Mouse (Mus musculus): ENCODE data around the gene Cdca4. TPM values are rescaled to one million over a fixed set of nuclear protein-coding genes. Genes with fewer than 3 reads are reported as not detected.
"Not testable (repeated sequence)": the region's sequence is repeated elsewhere in the genome, so short reads cannot be mapped to it uniquely, and the experiment has no call there.

Cdca4 gene
- polyA plus RNA-seq, 1 experiment from 2014 or later: 30.3 TPM

GRCm38 (mm10) chr12:112856338-112856737 lies 27.1 kb upstream of the Cdca4 start:
- no peak overlapping the region for H3K4me2 ChIP-seq
- no peaks in the 10 kb centered on the region for H3K9me3 ChIP-seq (replicated peaks)
- no peaks in the 10 kb centered on the region for H3K36me3 ChIP-seq
- no peaks in the 10 kb centered on the region for H3K4me1 ChIP-seq
- H3K4me3 ChIP-seq (replicated peaks): no peak overlapping the region
- no peak overlapping the region for H3K9ac ChIP-seq (replicated peaks)
- no peak for ATAC-seq (ENCODE audit: low FRiP score)
- WGBS: 77% methylated on average over 3 of the region's 3 CpGs
- H3K27me3 ChIP-seq (replicated peaks): no peaks in the 10 kb centered on the region
- no peak overlapping the region for H3K27ac ChIP-seq (replicated peaks)

- Histone ChIP-seq H3K27ac (replicated peaks) (no peak overlapping the region), H3K9ac (replicated peaks) (no peak overlapping the region), H3K27me3 (replicated peaks) (no peaks in the 10 kb centered on the region), H3K36me3 (no peaks in the 10 kb centered on the region), H3K9me3 (replicated peaks) (no peaks in the 10 kb centered on the region), H3K4me1 (no peaks in the 10 kb centered on the region), H3K4me2 (no peak overlapping the region), H3K4me3 (replicated peaks) (no peak overlapping the region)
- no peak for ATAC-seq (ENCODE audit: low FRiP score)
- 78% methylated on average over 7 of the region's 7 CpGs for WGBS
Observed at GRCm38 (mm10) chr12:112854610-112855333, 25.5 kb upstream of the Cdca4 start.

- ATAC-seq (ENCODE audit: low FRiP score): no peak
- Histone ChIP-seq H3K36me3 (no peaks in the 10 kb centered on the region), H3K4me3 (replicated peaks) (no peak overlapping the region), H3K9ac (replicated peaks) (no peak overlapping the region), H3K4me1 (no peaks in the 10 kb centered on the region), H3K4me2 (no peak overlapping the region), H3K27ac (replicated peaks) (no peak overlapping the region), H3K9me3 (replicated peaks) (no peaks in the 10 kb centered on the region), H3K27me3 (replicated peaks) (no peaks in the 10 kb centered on the region)
- 83% methylated on average over 11 of the region's 11 CpGs for WGBS
Observed at GRCm38 (mm10) chr12:112853050-112853729, 24.0 kb upstream of the Cdca4 start.

GRCm38 (mm10) chr12:112851116-112851515 lies 21.9 kb upstream of the Cdca4 start:
- 56% methylated on average over 8 of the region's 8 CpGs for WGBS
- H3K9me3 ChIP-seq (replicated peaks): no peaks in the 10 kb centered on the region
- H3K36me3 ChIP-seq: no peaks in the 10 kb centered on the region
- H3K4me1 ChIP-seq: no peaks in the 10 kb centered on the region
- H3K4me3 ChIP-seq (replicated peaks): no peak overlapping the region
- no peak for ATAC-seq (ENCODE audit: low FRiP score)
- no peak overlapping the region for H3K27ac ChIP-seq (replicated peaks)
- no peak overlapping the region for H3K9ac ChIP-seq (replicated peaks)
- H3K4me2 ChIP-seq: no peak overlapping the region
- no peaks in the 10 kb centered on the region for H3K27me3 ChIP-seq (replicated peaks)

GRCm38 (mm10) chr12:112850344-112850743 lies 21.1 kb upstream of the Cdca4 start:
- H3K36me3 ChIP-seq: no peaks in the 10 kb centered on the region
- H3K27me3 ChIP-seq (replicated peaks): no peaks in the 10 kb centered on the region
- no peak for ATAC-seq (ENCODE audit: low FRiP score)
- no peaks in the 10 kb centered on the region for H3K4me1 ChIP-seq
- H3K9me3 ChIP-seq (replicated peaks): no peaks in the 10 kb centered on the region
- H3K27ac ChIP-seq (replicated peaks): no peak overlapping the region
- H3K4me2 ChIP-seq: no peak overlapping the region
- H3K4me3 ChIP-seq (replicated peaks): no peak overlapping the region
- 92% methylated on average over 9 of the region's 9 CpGs for WGBS
- no peak overlapping the region for H3K9ac ChIP-seq (replicated peaks)

- Histone ChIP-seq H3K9me3 (replicated peaks) (no peaks in the 10 kb centered on the region), H3K27me3 (replicated peaks) (no peaks in the 10 kb centered on the region), H3K4me1 (no peaks in the 10 kb centered on the region), H3K4me2 (no peak overlapping the region), H3K36me3 (no peaks in the 10 kb centered on the region), H3K27ac (replicated peaks) (no peak overlapping the region), H3K9ac (replicated peaks) (no peak overlapping the region), H3K4me3 (replicated peaks) (no peak overlapping the region)
- ATAC-seq (ENCODE audit: low FRiP score): no peak
- WGBS: 81% methylated on average over 11 of the region's 11 CpGs
Observed at GRCm38 (mm10) chr12:112849235-112850022, 20.2 kb upstream of the Cdca4 start.

GRCm38 (mm10) chr12:112847880-112848279 lies 18.7 kb upstream of the Cdca4 start:
- H3K9ac ChIP-seq (replicated peaks): no peak overlapping the region
- no peaks in the 10 kb centered on the region for H3K36me3 ChIP-seq
- H3K27me3 ChIP-seq (replicated peaks): no peaks in the 10 kb centered on the region
- no peaks in the 10 kb centered on the region for H3K9me3 ChIP-seq (replicated peaks)
- no peaks in the 10 kb centered on the region for H3K4me1 ChIP-seq
- H3K4me3 ChIP-seq (replicated peaks): no peak overlapping the region
- no peak for ATAC-seq (ENCODE audit: low FRiP score)
- no peak overlapping the region for H3K27ac ChIP-seq (replicated peaks)
- no peak overlapping the region for H3K4me2 ChIP-seq
- WGBS: 89% methylated on average over 2 of the region's 2 CpGs

- H3K36me3 ChIP-seq: no peaks in the 10 kb centered on the region
- no peak overlapping the region for H3K4me3 ChIP-seq (replicated peaks)
- WGBS: 24% methylated on average over 3 of the region's 3 CpGs
- no peaks in the 10 kb centered on the region for H3K4me1 ChIP-seq
- H3K4me2 ChIP-seq: no peak overlapping the region
- no peak; the same call in 1 of the 2 replicates for ATAC-seq (ENCODE audit: low FRiP score)
- no peaks in the 10 kb centered on the region for H3K9me3 ChIP-seq (replicated peaks)
- H3K27ac ChIP-seq (replicated peaks): no peak overlapping the region
- no peak overlapping the region for H3K9ac ChIP-seq (replicated peaks)
- no peaks in the 10 kb centered on the region for H3K27me3 ChIP-seq (replicated peaks)
Observed at GRCm38 (mm10) chr12:112843803-112844202, 14.6 kb upstream of the Cdca4 start.

- not testable (repeated sequence) for H3K4me1 ChIP-seq; H3K4me2 ChIP-seq; H3K36me3 ChIP-seq; H3K27ac ChIP-seq (replicated peaks); ATAC-seq (ENCODE audit: low FRiP score); H3K9me3 ChIP-seq (replicated peaks); H3K27me3 ChIP-seq (replicated peaks); H3K9ac ChIP-seq (replicated peaks); H3K4me3 ChIP-seq (replicated peaks)
- WGBS: 83% methylated on average over 2 of the region's 2 CpGs
Observed at GRCm38 (mm10) chr12:112842128-112842527, 12.9 kb upstream of the Cdca4 start.

GRCm38 (mm10) chr12:112841338-112841892 lies 12.2 kb upstream of the Cdca4 start:
- not testable (repeated sequence) for H3K27ac ChIP-seq (replicated peaks); H3K9ac ChIP-seq (replicated peaks); H3K4me2 ChIP-seq; ATAC-seq (ENCODE audit: low FRiP score); H3K4me1 ChIP-seq; H3K36me3 ChIP-seq; H3K9me3 ChIP-seq (replicated peaks); H3K4me3 ChIP-seq (replicated peaks); H3K27me3 ChIP-seq (replicated peaks)
- WGBS: 67% methylated on average over 4 of the region's 4 CpGs

GRCm38 (mm10) chr12:112840209-112841086 lies 11.2 kb upstream of the Cdca4 start:
- Histone ChIP-seq H3K4me3 (replicated peaks) (no peak overlapping the region), H3K9ac (replicated peaks) (no peak overlapping the region), H3K36me3 (no peaks in the 10 kb centered on the region), H3K4me2 (no peak overlapping the region), H3K9me3 (replicated peaks) (no peaks in the 10 kb centered on the region), H3K27ac (replicated peaks) (no peak overlapping the region), H3K27me3 (replicated peaks) (no peaks in the 10 kb centered on the region), H3K4me1 (no peaks in the 10 kb centered on the region)
- no peak for ATAC-seq (ENCODE audit: low FRiP score)
- 83% methylated on average over 25 of the region's 25 CpGs for WGBS

All from neural tube, embryonic 15.5 days (tissue).